Mouse (Mus musculus): ENCODE measurements around the gene Eef1akmt3. TPM values are rescaled to one million over a fixed set of nuclear protein-coding genes. Genes with fewer than 3 reads are reported as not detected.
A peak's percentile ranks its signal among the peaks of the same experiment; 100 is the strongest.
"Not testable (repeated sequence)": the region's sequence is repeated elsewhere in the genome, so short reads cannot be mapped to it uniquely, and the experiment has no call there.

Eef1akmt3 gene
- polyA plus RNA-seq, 1 experiment from 2014 or later = 0.07 TPM

GRCm38 (mm10) chr10:127070190-127071121, 29.1 kb upstream of the Eef1akmt3 start, which contains the start of gene Tspan31:
Gene Tspan31 (minus strand): TSS chr10:127070264.
- peak within 1 kb of the TSS; percentile 73 for H3K4me3 ChIP-seq (replicated peaks)
- peak; percentile 87 for DNase-seq
- peak; percentile 87 for ATAC-seq (ENCODE audit: low read depth)
- peaks cover 63% of the 10 kb centered on the region for H3K4me1 ChIP-seq (replicated peaks)
- 1% methylated on average over 36 of the region's 36 CpGs for WGBS (ENCODE audit: insufficient replicate concordance)
- peak within 1 kb of the TSS; percentile 79 for H3K9ac ChIP-seq
- H3K4me2 ChIP-seq = peak within 1 kb of the TSS; percentile 89
- peaks cover 28% of the 10 kb centered on the region for H3K36me3 ChIP-seq
- H3K27ac ChIP-seq = peak within 1 kb of the TSS; percentile 77
- H3K9me3 ChIP-seq (replicated peaks) = no peaks in the 10 kb centered on the region
- 0 out of 2 replicates have a peak, but pooled peaks cover 5% of the 10 kb centered on the region for H3K27me3 ChIP-seq

- H3K27me3 ChIP-seq = no peaks in the 10 kb centered on the region
- H3K4me2 ChIP-seq = peak overlapping the region; percentile 89
- peak; percentile 24 for ATAC-seq (ENCODE audit: low read depth)
- H3K9ac ChIP-seq = peak overlapping the region; percentile 79
- H3K4me3 ChIP-seq (replicated peaks) = peak overlapping the region; percentile 73
- no peak for DNase-seq
- no peaks in the 10 kb centered on the region for H3K9me3 ChIP-seq (replicated peaks)
- H3K4me1 ChIP-seq (replicated peaks) = peaks cover 65% of the 10 kb centered on the region
- H3K36me3 ChIP-seq = peaks cover 37% of the 10 kb centered on the region
- WGBS (ENCODE audit: insufficient replicate concordance) = 6% methylated on average over 30 of the region's 30 CpGs
- H3K27ac ChIP-seq = peak overlapping the region; percentile 77
Measured at GRCm38 (mm10) chr10:127069281-127070189, 28.2 kb upstream of the Eef1akmt3 start.

- 39% methylated on average over 9 of the region's 9 CpGs for WGBS (ENCODE audit: insufficient replicate concordance)
- Histone ChIP-seq H3K9ac (peak overlapping the region; percentile 79), H3K4me2 (peak overlapping the region; percentile 89), H3K4me1 (replicated peaks) (peaks cover 75% of the 10 kb centered on the region), H3K4me3 (replicated peaks) (peak overlapping the region; percentile 73), H3K27me3 (no peaks in the 10 kb centered on the region), H3K27ac (peak overlapping the region; percentile 77), H3K36me3 (peaks cover 39% of the 10 kb centered on the region), H3K9me3 (replicated peaks) (no peaks in the 10 kb centered on the region)
- no peak for DNase-seq
- ATAC-seq (ENCODE audit: low read depth) = no peak
Measured at GRCm38 (mm10) chr10:127068360-127069038, 27.2 kb upstream of the Eef1akmt3 start.

GRCm38 (mm10) chr10:127066519-127067018, 25.3 kb upstream of the Eef1akmt3 start:
- Histone ChIP-seq H3K27ac (peak overlapping the region; percentile 45), H3K36me3 (peaks cover 39% of the 10 kb centered on the region), H3K9me3 (replicated peaks) (no peaks in the 10 kb centered on the region), H3K4me3 (replicated peaks) (no peak overlapping the region), H3K27me3 (peaks cover 12% of the 10 kb centered on the region), H3K9ac (0 out of 2 replicates have a peak overlapping the region, but pooled peaks have one; percentile 5), H3K4me1 (replicated peaks) (peaks cover 86% of the 10 kb centered on the region), H3K4me2 (no peak overlapping the region)
- ATAC-seq (ENCODE audit: low read depth) (no peak), DNase-seq (no peak)
- WGBS (ENCODE audit: insufficient replicate concordance) = 84% methylated on average over 14 of the region's 14 CpGs

GRCm38 (mm10) chr10:127065981-127066380, 24.7 kb upstream of the Eef1akmt3 start:
- no peak overlapping the region for H3K27ac ChIP-seq
- H3K4me1 ChIP-seq (replicated peaks) = peaks cover 81% of the 10 kb centered on the region

GRCm38 (mm10) chr10:127063913-127064870, 22.9 kb upstream of the Eef1akmt3 start:
- H3K4me1 ChIP-seq (replicated peaks) = peaks cover 82% of the 10 kb centered on the region

More at GRCm38 (mm10) chr10:127065981-127066380, 24.7 kb upstream of the Eef1akmt3 start:
- H3K4me3 ChIP-seq (replicated peaks) = no peak overlapping the region
- H3K9ac ChIP-seq = peak overlapping the region; percentile 8; the same call in 1 of the 2 replicates
- ATAC-seq (ENCODE audit: low read depth) (no peak), DNase-seq (no peak)
- H3K36me3 ChIP-seq = peaks cover 39% of the 10 kb centered on the region
- H3K27me3 ChIP-seq = peaks cover 18% of the 10 kb centered on the region
- no peak overlapping the region for H3K4me2 ChIP-seq
- WGBS (ENCODE audit: insufficient replicate concordance) = 49% methylated on average over 9 of the region's 9 CpGs
- no peaks in the 10 kb centered on the region for H3K9me3 ChIP-seq (replicated peaks)

GRCm38 (mm10) chr10:127063239-127063872, 22.0 kb upstream of the Eef1akmt3 start, which contains the start of gene Cdk4:
Gene Cdk4 (plus strand): TSS chr10:127063534.
- peak; percentile 87 for ATAC-seq (ENCODE audit: low read depth)
- Histone ChIP-seq H3K4me3 (replicated peaks) (peak within 1 kb of the TSS; percentile 80), H3K9ac (peak within 1 kb of the TSS; percentile 91), H3K4me1 (replicated peaks) (peaks cover 81% of the 10 kb centered on the region), H3K27me3 (peaks cover 44% of the 10 kb centered on the region), H3K4me2 (peak within 1 kb of the TSS; percentile 95), H3K36me3 (peaks cover 39% of the 10 kb centered on the region), H3K27ac (peak within 1 kb of the TSS; percentile 78), H3K9me3 (replicated peaks) (no peaks in the 10 kb centered on the region)
- peak; percentile 94 for DNase-seq
- WGBS (ENCODE audit: insufficient replicate concordance) = 0% methylated on average over 46 of the region's 46 CpGs

More at GRCm38 (mm10) chr10:127063913-127064870, 22.9 kb upstream of the Eef1akmt3 start:
- H3K36me3 ChIP-seq = peaks cover 39% of the 10 kb centered on the region
- 11% methylated on average over 36 of the region's 37 CpGs for WGBS (ENCODE audit: insufficient replicate concordance)
- H3K4me3 ChIP-seq (replicated peaks) = peak overlapping the region; percentile 80
- peak overlapping the region; percentile 95 for H3K4me2 ChIP-seq
- peak overlapping the region; percentile 78 for H3K27ac ChIP-seq
- DNase-seq = no peak
- peak; percentile 2 for ATAC-seq (ENCODE audit: low read depth)
- no peaks in the 10 kb centered on the region for H3K9me3 ChIP-seq (replicated peaks)
- peaks cover 36% of the 10 kb centered on the region for H3K27me3 ChIP-seq
- peak overlapping the region; percentile 91 for H3K9ac ChIP-seq

GRCm38 (mm10) chr10:127062503-127062902, 21.2 kb upstream of the Eef1akmt3 start:
- WGBS (ENCODE audit: insufficient replicate concordance) = 58% methylated on average over 5 of the region's 5 CpGs
- peak overlapping the region; percentile 95 for H3K4me2 ChIP-seq
- H3K4me3 ChIP-seq (replicated peaks) = 0 out of 2 replicates have a peak overlapping the region, but pooled peaks have one; percentile 80

GRCm38 (mm10) chr10:127062101-127062500, 20.8 kb upstream of the Eef1akmt3 start:
- peaks cover 57% of the 10 kb centered on the region for H3K27me3 ChIP-seq
- not testable (repeated sequence) for H3K9ac ChIP-seq; ATAC-seq (ENCODE audit: low read depth); H3K4me2 ChIP-seq; H3K27ac ChIP-seq; H3K9me3 ChIP-seq (replicated peaks); DNase-seq; H3K4me3 ChIP-seq (replicated peaks)
- 67% methylated on average over 4 of the region's 4 CpGs for WGBS (ENCODE audit: insufficient replicate concordance)
- H3K36me3 ChIP-seq = peaks cover 27% of the 10 kb centered on the region
- H3K4me1 ChIP-seq (replicated peaks) = peaks cover 69% of the 10 kb centered on the region

More at GRCm38 (mm10) chr10:127062503-127062902, 21.2 kb upstream of the Eef1akmt3 start:
- ATAC-seq (ENCODE audit: low read depth) = no peak
- Histone ChIP-seq H3K9ac (no peak overlapping the region), H3K9me3 (replicated peaks) (no peaks in the 10 kb centered on the region), H3K36me3 (peaks cover 31% of the 10 kb centered on the region), H3K27me3 (peaks cover 53% of the 10 kb centered on the region), H3K4me1 (replicated peaks) (peaks cover 73% of the 10 kb centered on the region), H3K27ac (no peak overlapping the region)
- DNase-seq = no peak

Measured in liver, embryonic 13.5 days (tissue).